Mouse (Mus musculus) heart, embryonic 14.5 days (tissue): ENCODE measurements around the gene Cdh18. TPM values are rescaled to one million over a fixed set of nuclear protein-coding genes. Genes with fewer than 3 reads are reported as not detected.

ENCODE experiments used
- ATAC-seq: fragments of 200-750 bp; cut with Nextera tagmentation; 2 replicates; pipeline ENCODE4 v1.8.0; 2017; ENCODE audit warnings: low read depth, moderate TSS enrichment; ENCODE audit not compliant: insufficient number of reproducible peaks, insufficient read depth, low FRiP score
- H3K27ac ChIP-seq, 2 experiments: fragments of 200-500 bp in 1 of 2; fragments of 300-500 bp in 1 of 2; sonication (generic) in 1 of 2; replicated peaks in 1 of 2; 2 replicates each; pipeline ENCODE4 v1.5.1; 2012 to 2014; ENCODE audit warnings: low read depth in 2 of 2, low read length in 2 of 2, control low read depth in 1 of 2, mild to moderate bottlenecking in 1 of 2, mixed read lengths in 1 of 2; ENCODE audit not compliant: control insufficient read depth in 1 of 2, insufficient read depth in 1 of 2
- H3K27me3 ChIP-seq: fragments of 300-500 bp; sonication (generic); 2 replicates; pipeline ENCODE4 v1.6.1; 2014; ENCODE audit warnings: mild to moderate bottlenecking, low read length, control low read depth; ENCODE audit not compliant: control insufficient read depth, insufficient read depth
- H3K36me3 ChIP-seq: fragments of 300-500 bp; sonication (generic); 2 replicates; pipeline ENCODE4 v1.6.1; 2014; ENCODE audit warnings: mild to moderate bottlenecking, control low read depth, low read length, mixed read lengths; ENCODE audit not compliant: control insufficient read depth, insufficient read depth
- H3K4me1 ChIP-seq, 2 experiments: fragments of 200-500 bp in 1 of 2; fragments of 300-500 bp in 1 of 2; sonication (generic) in 1 of 2; 2 replicates each; pipeline ENCODE4 v1.6.1; 2012 to 2014; ENCODE audit warnings: low read length in 2 of 2, control low read depth in 1 of 2, mixed read lengths in 1 of 2; ENCODE audit not compliant: control insufficient read depth in 2 of 2, insufficient read depth in 2 of 2
- H3K4me2 ChIP-seq: fragments of 300-500 bp; sonication (generic); 2 replicates; pipeline ENCODE4 v1.6.1; 2014; ENCODE audit warnings: mild to moderate bottlenecking, low read length
- H3K4me3 ChIP-seq, 2 experiments: fragments of 200-500 bp in 1 of 2; fragments of 300-500 bp in 1 of 2; sonication (generic) in 1 of 2; 2 replicates each; pipeline ENCODE4 v1.5.1; 2012 to 2014; ENCODE audit warnings: low read length in 2 of 2, mild to moderate bottlenecking in 2 of 2, control low read depth in 1 of 2, low read depth in 1 of 2, moderate library complexity in 1 of 2; ENCODE audit not compliant: control insufficient read depth in 1 of 2, insufficient read depth in 1 of 2
- H3K9ac ChIP-seq: fragments of 300-500 bp; sonication (generic); 2 replicates; pipeline ENCODE4 v1.6.1; 2014; ENCODE audit warnings: mild to moderate bottlenecking, low read length
- H3K9me3 ChIP-seq: fragments of 300-500 bp; sonication (generic); 2 replicates; pipeline ENCODE4 v1.6.1; 2016; ENCODE audit warnings: low read length, control low read depth; ENCODE audit not compliant: control insufficient read depth
- WGBS: fragments of 180-500 bp; shearing (Covaris S2); extraction: QIAGEN DNeasy Blood & Tissue Kit; methylation state at CpG from one replicate; pipeline ENCODE4 v1.1.7; 2014; 5-methylcytosine and 5-hydroxymethylcytosine counted together
- polyA plus RNA-seq: library from polyadenylated mRNA; unstranded; fragments of >200 nt; fragmentation: Nextera tagmentation; extraction: Ambion mirVana; gene quantifications from 2 replicates; pipeline ENCODE4 v1.2.1, GENCODE M21; 2014

Cdh18 gene
- polyA plus RNA-seq, 1 experiment from 2014 or later = 0.27 TPM

GRCm38 (mm10) chr15:23416450-23417080 lies 867.7 kb downstream of the Cdh18 start:
- no peak overlapping the region for H3K9ac ChIP-seq

DNA sequence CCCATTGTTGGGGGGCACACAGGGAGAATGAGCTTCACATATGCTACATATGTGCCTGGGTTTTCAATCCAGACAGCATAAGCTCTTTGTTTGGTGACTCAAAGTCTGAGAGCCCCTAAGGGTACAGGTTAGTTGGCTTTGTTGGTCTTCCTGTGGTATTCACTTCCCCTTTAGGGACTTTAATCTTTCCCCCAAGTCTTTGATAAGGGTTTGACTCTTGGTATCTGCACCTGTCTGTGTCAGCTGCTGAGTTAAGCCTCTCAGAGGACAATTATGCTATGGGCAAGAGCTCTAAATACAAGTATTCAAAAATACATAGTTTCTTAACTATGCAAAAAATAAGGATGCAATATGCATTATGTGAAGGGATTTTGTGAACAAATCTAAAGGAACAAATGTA lies 869.3 kb downstream of the Cdh18 start:
- H3K4me2 ChIP-seq = no peak overlapping the region
- H3K36me3 ChIP-seq = no peaks in the 10 kb centered on the region
- no peak overlapping the region for H3K9ac ChIP-seq
- no peak overlapping the region for H3K4me3 ChIP-seq
- H3K27me3 ChIP-seq = no peaks in the 10 kb centered on the region
- no peaks in the 10 kb centered on the region for H3K9me3 ChIP-seq
- H3K27ac ChIP-seq = no peak overlapping the region
- no peaks in the 10 kb centered on the region for H3K4me1 ChIP-seq
- ATAC-seq = no peak

More at GRCm38 (mm10) chr15:23416450-23417080, 867.7 kb downstream of the Cdh18 start:
- H3K4me2 ChIP-seq = no peak overlapping the region
- no peaks in the 10 kb centered on the region for H3K4me1 ChIP-seq
- H3K9me3 ChIP-seq = no peaks in the 10 kb centered on the region
- no peak for ATAC-seq
- no peaks in the 10 kb centered on the region for H3K36me3 ChIP-seq
- no peak overlapping the region for H3K27ac ChIP-seq
- no peak overlapping the region for H3K4me3 ChIP-seq
- 62% methylated on average over 5 of the region's 5 CpGs for WGBS
- H3K27me3 ChIP-seq = no peaks in the 10 kb centered on the region

DNA sequence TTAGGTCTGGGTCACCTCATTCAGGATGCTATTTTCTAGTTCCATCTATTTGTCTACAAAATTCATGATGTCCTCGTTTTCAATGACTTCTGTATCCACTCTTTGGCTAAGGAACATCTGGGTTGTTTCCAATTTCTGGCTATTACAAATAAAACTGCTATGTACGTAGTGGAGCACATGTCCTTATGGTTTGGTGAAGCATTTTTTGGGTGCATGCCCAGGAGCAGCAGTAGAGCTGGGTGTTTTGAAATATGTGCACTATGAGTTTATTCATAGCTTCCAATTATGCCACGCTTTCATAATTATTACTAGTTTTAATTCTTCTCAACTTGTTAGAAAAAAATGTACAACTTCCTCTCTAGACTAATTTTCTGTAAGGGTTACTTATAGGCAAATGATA lies 871.2 kb downstream of the Cdh18 start:
- WGBS = 69% methylated on average over 3 of the region's 3 CpGs
- no peaks in the 10 kb centered on the region for H3K9me3 ChIP-seq
- ATAC-seq = no peak
- no peak overlapping the region for H3K27ac ChIP-seq
- no peak overlapping the region for H3K9ac ChIP-seq
- H3K4me3 ChIP-seq = no peak overlapping the region
- H3K4me1 ChIP-seq = no peaks in the 10 kb centered on the region
- H3K36me3 ChIP-seq = no peaks in the 10 kb centered on the region
- no peaks in the 10 kb centered on the region for H3K27me3 ChIP-seq
- H3K4me2 ChIP-seq = no peak overlapping the region

- H3K27ac ChIP-seq = no peak overlapping the region
- no peak overlapping the region for H3K9ac ChIP-seq
- H3K4me2 ChIP-seq = no peak overlapping the region
- H3K9me3 ChIP-seq = no peaks in the 10 kb centered on the region
- H3K27me3 ChIP-seq = no peaks in the 10 kb centered on the region
- H3K4me3 ChIP-seq = no peak overlapping the region
- no peak for ATAC-seq
- no peaks in the 10 kb centered on the region for H3K36me3 ChIP-seq
- H3K4me1 ChIP-seq = no peaks in the 10 kb centered on the region
- WGBS = 81% methylated on average over 5 of the region's 5 CpGs
These were observed 881.2 kb downstream of the Cdh18 start for GRCm38 (mm10) chr15:23430021-23430420.

DNA sequence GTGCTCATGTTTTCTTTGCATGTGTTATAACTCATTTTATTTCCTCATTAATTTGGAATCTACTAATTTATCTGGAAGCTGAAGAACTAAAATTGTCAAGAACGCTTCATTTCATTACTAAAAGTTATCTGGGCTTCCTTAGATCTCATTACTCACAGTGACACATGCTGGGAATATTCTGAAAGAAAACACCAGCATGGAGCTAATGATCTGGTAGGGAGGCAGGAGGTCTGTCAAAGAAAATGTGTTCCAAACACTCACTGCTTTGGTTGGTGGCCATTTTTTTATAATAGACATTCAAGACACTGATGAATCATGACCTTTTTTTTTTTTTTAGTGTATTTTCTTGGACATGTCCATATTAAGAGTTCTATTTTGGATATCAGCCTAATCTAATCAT lies 899.7 kb downstream of the Cdh18 start:
- Histone ChIP-seq H3K9ac (no peak overlapping the region), H3K27me3 (no peaks in the 10 kb centered on the region), H3K27ac (no peak overlapping the region), H3K9me3 (peaks cover 3% of the 10 kb centered on the region; the same call in 1 of the 2 replicates), H3K36me3 (no peaks in the 10 kb centered on the region), H3K4me3 (no peak overlapping the region), H3K4me1 (no peaks in the 10 kb centered on the region), H3K4me2 (no peak overlapping the region)
- no peak for ATAC-seq
- 67% methylated on average over 1 of the region's 1 CpGs for WGBS

DNA sequence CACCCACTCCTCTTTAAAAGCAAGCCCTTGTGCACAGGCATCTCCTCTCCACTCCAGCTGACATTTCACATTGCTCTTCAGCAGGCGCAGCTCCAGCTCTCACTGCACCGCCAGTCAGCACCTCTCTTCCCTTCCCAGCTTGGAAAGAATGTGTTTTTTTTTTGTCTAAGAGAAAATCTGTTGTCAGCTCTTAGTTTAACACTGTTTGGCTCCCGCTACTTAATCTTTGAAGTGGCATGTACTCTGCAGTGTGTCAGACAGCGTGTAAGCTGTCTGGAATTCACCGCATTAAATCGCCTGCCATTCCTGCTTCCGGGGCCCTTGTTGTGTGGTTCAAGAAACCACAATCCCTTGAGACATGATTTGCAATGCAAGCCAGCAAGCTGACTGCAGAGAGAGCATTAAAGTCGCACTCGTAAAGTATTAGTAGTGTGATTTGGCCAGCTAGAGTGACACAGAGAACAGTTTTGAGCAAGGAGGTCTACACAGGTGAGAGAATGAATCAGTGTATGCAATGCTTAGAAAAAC lies 903.3 kb downstream of the Cdh18 start:
- Histone ChIP-seq H3K9me3 (peaks cover 3% of the 10 kb centered on the region; the same call in 1 of the 2 replicates), H3K4me2 (peak overlapping the region; percentile 40), H3K9ac (no peak overlapping the region), H3K36me3 (no peaks in the 10 kb centered on the region), H3K27me3 (no peaks in the 10 kb centered on the region), H3K4me1 (no peaks in the 10 kb centered on the region), H3K27ac (peak overlapping the region; percentile 64 to 82), H3K4me3 (peak overlapping the region; percentile 3 to 6; a peak in 2 of 4 replicates)
- 4% methylated on average over 9 of the region's 9 CpGs for WGBS
- ATAC-seq = peak; percentile 69

- no peak overlapping the region for H3K27ac ChIP-seq
- H3K4me2 ChIP-seq = no peak overlapping the region
- 47% methylated on average over 6 of the region's 6 CpGs for WGBS
- no peaks in the 10 kb centered on the region for H3K36me3 ChIP-seq
- no peak for ATAC-seq
- no peak overlapping the region for H3K4me3 ChIP-seq
- peaks cover 3% of the 10 kb centered on the region; the same call in 1 of the 2 replicates for H3K9me3 ChIP-seq
- H3K9ac ChIP-seq = no peak overlapping the region
- H3K27me3 ChIP-seq = no peaks in the 10 kb centered on the region
- no peaks in the 10 kb centered on the region for H3K4me1 ChIP-seq
These were observed 904.5 kb downstream of the Cdh18 start for GRCm38 (mm10) chr15:23453331-23453730.

DNA sequence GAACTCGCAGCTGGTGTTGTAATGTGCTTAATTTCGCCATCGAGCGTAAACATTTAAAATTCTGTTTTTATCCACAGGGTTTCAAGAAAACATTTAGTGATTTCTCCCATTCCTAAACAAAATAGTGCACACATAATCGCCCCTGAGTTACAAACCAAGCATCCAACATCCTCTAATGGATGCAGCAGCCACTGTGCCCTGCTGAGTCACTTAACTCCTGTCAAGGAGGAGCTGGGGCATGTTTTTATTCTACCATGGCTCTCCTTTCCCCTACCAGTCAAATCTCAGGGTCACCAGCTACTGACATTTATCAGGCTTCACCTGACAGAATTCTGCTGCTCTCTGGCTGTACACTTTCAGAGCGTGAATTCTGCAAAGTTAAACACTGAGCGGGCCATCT lies 906.5 kb downstream of the Cdh18 start:
- Histone ChIP-seq H3K4me3 (no peak overlapping the region), H3K9me3 (peaks cover 3% of the 10 kb centered on the region; the same call in 1 of the 2 replicates), H3K36me3 (no peaks in the 10 kb centered on the region), H3K4me2 (no peak overlapping the region), H3K27me3 (no peaks in the 10 kb centered on the region), H3K9ac (no peak overlapping the region), H3K27ac (no peak overlapping the region), H3K4me1 (no peaks in the 10 kb centered on the region)
- ATAC-seq = no peak
- 72% methylated on average over 7 of the region's 7 CpGs for WGBS
